Mouse (Mus musculus): ENCODE results near the gene Xaf1. TPM values are rescaled to one million over a fixed set of nuclear protein-coding genes. Genes with fewer than 3 reads are reported as not detected.

Gene Xaf1
- polyA plus RNA-seq, 1 experiment from 2014 or later: 2.4 TPM

GRCm38 (mm10) chr11:72302230-72302629, 801 bp downstream of the Xaf1 start:
- Histone ChIP-seq H3K9me3 (ENCODE audit: control insufficient read depth, low read length) (no peaks in the 10 kb centered on the region), H3K36me3 (ENCODE audit: control insufficient read depth, insufficient read depth, low read length) (no peaks in the 10 kb centered on the region), H3K4me3 (ENCODE audit: low read length) (no peak overlapping the region), H3K27me3 (replicated peaks; ENCODE audit: control insufficient read depth, insufficient read depth, low read length) (no peaks in the 10 kb centered on the region), H3K4me2 (ENCODE audit: low read length) (no peak overlapping the region), H3K9ac (ENCODE audit: low read depth, low read length) (no peak overlapping the region), H3K4me1 (ENCODE audit: control insufficient read depth, insufficient read depth, low read depth, low read length) (no peaks in the 10 kb centered on the region), H3K27ac (ENCODE audit: low read depth, low read length) (no peak overlapping the region)
- no peak for ATAC-seq
- WGBS: 64% methylated on average over 7 of the region's 7 CpGs

GRCm38 (mm10) chr11:72307461-72307860, 6.0 kb downstream of the Xaf1 start:
- Histone ChIP-seq H3K27me3 (replicated peaks; ENCODE audit: control insufficient read depth, insufficient read depth, low read length) (no peaks in the 10 kb centered on the region), H3K4me3 (ENCODE audit: low read length) (no peak overlapping the region), H3K9me3 (ENCODE audit: control insufficient read depth, low read length) (no peaks in the 10 kb centered on the region), H3K27ac (ENCODE audit: low read depth, low read length) (no peak overlapping the region), H3K4me2 (ENCODE audit: low read length) (no peak overlapping the region), H3K4me1 (ENCODE audit: control insufficient read depth, insufficient read depth, low read depth, low read length) (no peaks in the 10 kb centered on the region), H3K36me3 (ENCODE audit: control insufficient read depth, insufficient read depth, low read length) (no peaks in the 10 kb centered on the region), H3K9ac (ENCODE audit: low read depth, low read length) (no peak overlapping the region)
- ATAC-seq: no peak
- 90% methylated on average over 5 of the region's 5 CpGs for WGBS

- ATAC-seq: no peak
- H3K4me3 ChIP-seq (ENCODE audit: low read length): no peak overlapping the region
- H3K4me1 ChIP-seq (ENCODE audit: control insufficient read depth, insufficient read depth, low read depth, low read length): no peaks in the 10 kb centered on the region
- 77% methylated on average over 2 of the region's 2 CpGs for WGBS
- 0 out of 2 replicates have a peak, but pooled peaks cover 2% of the 10 kb centered on the region for H3K27me3 ChIP-seq (replicated peaks; ENCODE audit: control insufficient read depth, insufficient read depth, low read length)
- no peak overlapping the region for H3K27ac ChIP-seq (ENCODE audit: low read depth, low read length)
- no peaks in the 10 kb centered on the region for H3K36me3 ChIP-seq (ENCODE audit: control insufficient read depth, insufficient read depth, low read length)
- no peak overlapping the region for H3K9ac ChIP-seq (ENCODE audit: low read depth, low read length)
- no peak overlapping the region for H3K4me2 ChIP-seq (ENCODE audit: low read length)
- no peaks in the 10 kb centered on the region for H3K9me3 ChIP-seq (ENCODE audit: control insufficient read depth, low read length)
Measured at GRCm38 (mm10) chr11:72308982-72309381, 7.6 kb downstream of the Xaf1 start.

GRCm38 (mm10) chr11:72310491-72310890, 9.1 kb downstream of the Xaf1 start:
- 88% methylated on average over 4 of the region's 4 CpGs for WGBS
- no peak overlapping the region for H3K9ac ChIP-seq (ENCODE audit: low read depth, low read length)
- H3K27me3 ChIP-seq (replicated peaks; ENCODE audit: control insufficient read depth, insufficient read depth, low read length): peaks cover 5% of the 10 kb centered on the region; the same call in 1 of the 2 replicates

GRCm38 (mm10) chr11:72311355-72312001, 10.0 kb downstream of the Xaf1 start:
- no peak overlapping the region for H3K9ac ChIP-seq (ENCODE audit: low read depth, low read length)
- H3K4me1 ChIP-seq (ENCODE audit: control insufficient read depth, insufficient read depth, low read depth, low read length): no peaks in the 10 kb centered on the region
- H3K4me2 ChIP-seq (ENCODE audit: low read length): no peak overlapping the region
- no peak overlapping the region for H3K27ac ChIP-seq (ENCODE audit: low read depth, low read length)
- H3K9me3 ChIP-seq (ENCODE audit: control insufficient read depth, low read length): no peaks in the 10 kb centered on the region
- ATAC-seq: no peak
- WGBS: 84% methylated on average over 10 of the region's 10 CpGs
- H3K27me3 ChIP-seq (replicated peaks; ENCODE audit: control insufficient read depth, insufficient read depth, low read length): peaks cover 5% of the 10 kb centered on the region; the same call in 1 of the 2 replicates
- H3K4me3 ChIP-seq (ENCODE audit: low read length): no peak overlapping the region
- H3K36me3 ChIP-seq (ENCODE audit: control insufficient read depth, insufficient read depth, low read length): no peaks in the 10 kb centered on the region

More at GRCm38 (mm10) chr11:72310491-72310890, 9.1 kb downstream of the Xaf1 start:
- H3K4me2 ChIP-seq (ENCODE audit: low read length): no peak overlapping the region
- no peaks in the 10 kb centered on the region for H3K4me1 ChIP-seq (ENCODE audit: control insufficient read depth, insufficient read depth, low read depth, low read length)
- no peaks in the 10 kb centered on the region for H3K36me3 ChIP-seq (ENCODE audit: control insufficient read depth, insufficient read depth, low read length)
- H3K4me3 ChIP-seq (ENCODE audit: low read length): no peak overlapping the region
- ATAC-seq: no peak
- H3K9me3 ChIP-seq (ENCODE audit: control insufficient read depth, low read length): no peaks in the 10 kb centered on the region
- H3K27ac ChIP-seq (ENCODE audit: low read depth, low read length): no peak overlapping the region

- Histone ChIP-seq H3K4me2 (ENCODE audit: low read length) (peak within 1 kb of the TSS; percentile 68), H3K27me3 (replicated peaks; ENCODE audit: control insufficient read depth, insufficient read depth, low read length) (peaks cover 5% of the 10 kb centered on the region; the same call in 1 of the 2 replicates), H3K9ac (ENCODE audit: low read depth, low read length) (peak within 1 kb of the TSS; percentile 51), H3K9me3 (ENCODE audit: control insufficient read depth, low read length) (no peaks in the 10 kb centered on the region), H3K36me3 (ENCODE audit: control insufficient read depth, insufficient read depth, low read length) (no peaks in the 10 kb centered on the region), H3K4me3 (ENCODE audit: low read length) (peak within 1 kb of the TSS; percentile 43), H3K27ac (ENCODE audit: low read depth, low read length) (no peak within 1 kb of the TSS), H3K4me1 (ENCODE audit: control insufficient read depth, insufficient read depth, low read depth, low read length) (no peaks in the 10 kb centered on the region)
- ATAC-seq: no peak
- WGBS: 16% methylated on average over 32 of the region's 42 CpGs
Measured at GRCm38 (mm10) chr11:72314151-72314895, 12.9 kb downstream of the Xaf1 start, which contains the start of gene Fbxo39. Fbxo39 (plus strand) TSS chr11:72314444.

GRCm38 (mm10) chr11:72318026-72318425, 16.6 kb downstream of the Xaf1 start:
- 86% methylated on average over 5 of the region's 5 CpGs for WGBS
- peaks cover 5% of the 10 kb centered on the region; the same call in 1 of the 2 replicates for H3K27me3 ChIP-seq (replicated peaks; ENCODE audit: control insufficient read depth, insufficient read depth, low read length)
- H3K9ac ChIP-seq (ENCODE audit: low read depth, low read length): no peak overlapping the region
- H3K4me3 ChIP-seq (ENCODE audit: low read length): no peak overlapping the region
- no peaks in the 10 kb centered on the region for H3K4me1 ChIP-seq (ENCODE audit: control insufficient read depth, insufficient read depth, low read depth, low read length)
- no peak overlapping the region for H3K27ac ChIP-seq (ENCODE audit: low read depth, low read length)
- no peak for ATAC-seq
- H3K36me3 ChIP-seq (ENCODE audit: control insufficient read depth, insufficient read depth, low read length): no peaks in the 10 kb centered on the region
- H3K4me2 ChIP-seq (ENCODE audit: low read length): no peak overlapping the region
- no peaks in the 10 kb centered on the region for H3K9me3 ChIP-seq (ENCODE audit: control insufficient read depth, low read length)

GRCm38 (mm10) chr11:72324431-72324830, 23.0 kb downstream of the Xaf1 start:
- Histone ChIP-seq H3K27me3 (replicated peaks; ENCODE audit: control insufficient read depth, insufficient read depth, low read length) (no peaks in the 10 kb centered on the region), H3K36me3 (ENCODE audit: control insufficient read depth, insufficient read depth, low read length) (no peaks in the 10 kb centered on the region), H3K27ac (ENCODE audit: low read depth, low read length) (no peak overlapping the region), H3K4me3 (ENCODE audit: low read length) (no peak overlapping the region), H3K4me2 (ENCODE audit: low read length) (no peak overlapping the region), H3K9ac (ENCODE audit: low read depth, low read length) (no peak overlapping the region), H3K4me1 (ENCODE audit: control insufficient read depth, insufficient read depth, low read depth, low read length) (no peaks in the 10 kb centered on the region), H3K9me3 (ENCODE audit: control insufficient read depth, low read length) (no peaks in the 10 kb centered on the region)
- WGBS: 63% methylated on average over 3 of the region's 3 CpGs
- no peak for ATAC-seq

- no peak for ATAC-seq
- WGBS: 90% methylated on average over 4 of the region's 4 CpGs
- no peak overlapping the region for H3K27ac ChIP-seq (ENCODE audit: low read depth, low read length)
- no peaks in the 10 kb centered on the region for H3K9me3 ChIP-seq (ENCODE audit: control insufficient read depth, low read length)
- no peak overlapping the region for H3K9ac ChIP-seq (ENCODE audit: low read depth, low read length)
- no peaks in the 10 kb centered on the region for H3K36me3 ChIP-seq (ENCODE audit: control insufficient read depth, insufficient read depth, low read length)
- H3K27me3 ChIP-seq (replicated peaks; ENCODE audit: control insufficient read depth, insufficient read depth, low read length): no peaks in the 10 kb centered on the region
- no peak overlapping the region for H3K4me3 ChIP-seq (ENCODE audit: low read length)
- H3K4me1 ChIP-seq (ENCODE audit: control insufficient read depth, insufficient read depth, low read depth, low read length): no peaks in the 10 kb centered on the region
- H3K4me2 ChIP-seq (ENCODE audit: low read length): no peak overlapping the region
Measured at GRCm38 (mm10) chr11:72325701-72326100, 24.3 kb downstream of the Xaf1 start.
